18 mouse cellular contexts compared by ENCODE assay signal in genomic region chr9:107543299-107543698, GRCm38 (mm10). TPM values are rescaled to one million over a fixed set of nuclear protein-coding genes. Genes with fewer than 3 reads are reported as not detected.
DNase-seq lines count a peak whose midpoint lies in the region; ATAC-seq and TF ChIP-seq lines count a peak whose summit lies in the region.
"Had no signal": no experiment of that assay in that cellular context is flagged by ENCODE, and none has a peak within 500 bp of the region (broad histone marks: within the 10 kb centered on the region; RNA-seq: fewer than 3 reads in every experiment).

No protein-coding gene starts in this region.

- no peak overlapping the region for H3K9ac ChIP-seq in heart, embryonic 12.5 days
- H3K9ac ChIP-seq in liver, embryonic 12.5 days: no peak overlapping the region
- H3K9ac ChIP-seq in liver, postnatal 0 days (replicated peaks): no peak overlapping the region
- no peak overlapping the region for H3K9ac ChIP-seq in embryonic facial prominence, embryonic 13.5 days
- no peak overlapping the region for H3K9ac ChIP-seq in limb, embryonic 13.5 days
- H3K9ac ChIP-seq: limb, embryonic 15.5 days had no signal

- H3K27me3 ChIP-seq in heart, embryonic 12.5 days (replicated peaks): peaks cover 6% of the 10 kb centered on the region
- H3K27me3 ChIP-seq in liver, embryonic 12.5 days (replicated peaks): peaks cover 3% of the 10 kb centered on the region
- no peaks in the 10 kb centered on the region for H3K27me3 ChIP-seq in liver, postnatal 0 days (ENCODE audit: insufficient read depth, low read length)
- H3K27me3 ChIP-seq in embryonic facial prominence, embryonic 13.5 days: no peaks in the 10 kb centered on the region
- H3K27me3 ChIP-seq in limb, embryonic 13.5 days: no peaks in the 10 kb centered on the region
- H3K27me3 ChIP-seq: limb, embryonic 15.5 days had no signal

- no peak for ATAC-seq in heart, embryonic 12.5 days (ENCODE audit: insufficient number of reproducible peaks, low FRiP score)
- no peak for ATAC-seq in liver, embryonic 12.5 days
- no peak for ATAC-seq in liver, postnatal 0 days
- ATAC-seq in embryonic facial prominence, embryonic 13.5 days (ENCODE audit: insufficient number of reproducible peaks, insufficient read depth, low FRiP score, low TSS enrichment, low read depth): no peak
- ATAC-seq in limb, embryonic 13.5 days (ENCODE audit: low FRiP score, low read depth): no peak
- ATAC-seq in erythroblast, adult 5-6 weeks (replicated peaks; ENCODE audit: low FRiP score, poor library complexity, severe bottlenecking): no peak
- no peak for ATAC-seq in megakaryocyte-erythroid progenitor cell, adult 5-6 weeks (replicated peaks; ENCODE audit: low FRiP score, low TSS enrichment, poor library complexity, severe bottlenecking)
- ATAC-seq: activated CD4-positive, CD25-positive, alpha-beta regulatory T cell, adult 4 months; CD4-positive, CD25-positive, alpha-beta regulatory T cell, adult 4 months had no signal

- no peak for TF ChIP-seq EP300 in liver, postnatal 0 days (IDR thresholded peaks at IDR 0.05; ENCODE audit: low read depth)

- peaks cover 39% of the 10 kb centered on the region for H3K36me3 ChIP-seq in heart, embryonic 12.5 days
- peaks cover 42% of the 10 kb centered on the region for H3K36me3 ChIP-seq in liver, embryonic 12.5 days
- H3K36me3 ChIP-seq in liver, postnatal 0 days (replicated peaks; ENCODE audit: insufficient read depth, low read length): peaks cover 21% of the 10 kb centered on the region
- H3K36me3 ChIP-seq in embryonic facial prominence, embryonic 13.5 days: peaks cover 40% of the 10 kb centered on the region
- peaks cover 42% of the 10 kb centered on the region for H3K36me3 ChIP-seq in limb, embryonic 13.5 days

- no peaks in the 10 kb centered on the region for H3K9me3 ChIP-seq in heart, embryonic 12.5 days (replicated peaks)
- H3K9me3 ChIP-seq in liver, embryonic 12.5 days (replicated peaks): no peaks in the 10 kb centered on the region
- no peaks in the 10 kb centered on the region for H3K9me3 ChIP-seq in liver, postnatal 0 days (ENCODE audit: low read length)
- H3K9me3 ChIP-seq in embryonic facial prominence, embryonic 13.5 days: no peaks in the 10 kb centered on the region
- no peaks in the 10 kb centered on the region for H3K9me3 ChIP-seq in limb, embryonic 13.5 days
- H3K9me3 ChIP-seq: limb, embryonic 15.5 days had no signal

- no peak for DNase-seq in heart, adult 8-10 months (ENCODE audit: low spot score)
- DNase-seq in liver, postnatal 0 days: no peak
- DNase-seq: cerebellum, postnatal 36 days; heart, adult 2 months; kidney, postnatal 14 days; layer of hippocampus, postnatal 36 days; thymus, adult 18-20 months had no signal

- no peak for TF ChIP-seq CTCF in liver, postnatal 0 days (IDR thresholded peaks at IDR 0.05; ENCODE audit: low read depth)

- peak overlapping the region; percentile 93 for H3K4me2 ChIP-seq in heart, embryonic 12.5 days
- H3K4me2 ChIP-seq in liver, embryonic 12.5 days: peak overlapping the region; percentile 94
- H3K4me2 ChIP-seq in liver, postnatal 0 days (ENCODE audit: low read depth, low read length): no peak overlapping the region
- peak overlapping the region; percentile 79 for H3K4me2 ChIP-seq in embryonic facial prominence, embryonic 13.5 days
- H3K4me2 ChIP-seq in limb, embryonic 13.5 days (replicated peaks): peak overlapping the region; percentile 96; the same call in 1 of the 2 replicates

- no peak overlapping the region for H3K27ac ChIP-seq in heart, embryonic 12.5 days (ENCODE audit: poor library complexity, severe bottlenecking)
- H3K27ac ChIP-seq in liver, embryonic 12.5 days: no peak overlapping the region
- H3K27ac ChIP-seq in liver, postnatal 0 days (ENCODE audit: low read depth): no peak overlapping the region
- no peak overlapping the region for H3K27ac ChIP-seq in embryonic facial prominence, embryonic 13.5 days
- no peak overlapping the region for H3K27ac ChIP-seq in limb, embryonic 13.5 days
- H3K27ac ChIP-seq: heart, adult 2 months; limb, embryonic 15.5 days; macrophage had no signal

- 84% methylated on average over 11 of the region's 11 CpGs for WGBS in heart, embryonic 12.5 days
- 77% methylated on average over 11 of the region's 11 CpGs for WGBS in liver, embryonic 12.5 days (ENCODE audit: insufficient replicate concordance)
- WGBS in liver, postnatal 0 days (ENCODE audit: insufficient replicate concordance): 83% methylated on average over 11 of the region's 11 CpGs
- 86% methylated on average over 11 of the region's 11 CpGs for WGBS in embryonic facial prominence, embryonic 13.5 days
- 88% methylated on average over 11 of the region's 11 CpGs for WGBS in limb, embryonic 13.5 days

- H3K4me1 ChIP-seq in heart, embryonic 12.5 days (replicated peaks): peaks cover 29% of the 10 kb centered on the region
- H3K4me1 ChIP-seq in liver, embryonic 12.5 days: peaks cover 55% of the 10 kb centered on the region
- peaks cover 27% of the 10 kb centered on the region for H3K4me1 ChIP-seq in liver, postnatal 0 days (ENCODE audit: insufficient read depth)
- H3K4me1 ChIP-seq in embryonic facial prominence, embryonic 13.5 days: peaks cover 46% of the 10 kb centered on the region
- H3K4me1 ChIP-seq in limb, embryonic 13.5 days: peaks cover 42% of the 10 kb centered on the region

- H3K4me3 ChIP-seq in heart, embryonic 12.5 days: peak overlapping the region; percentile 74; the same call in 1 of the 2 replicates
- H3K4me3 ChIP-seq in liver, embryonic 12.5 days: no peak overlapping the region; the same call in 1 of the 2 replicates
- no peak overlapping the region for H3K4me3 ChIP-seq in liver, postnatal 0 days (ENCODE audit: low read depth, low read length)
- H3K4me3 ChIP-seq in embryonic facial prominence, embryonic 13.5 days: 0 out of 2 replicates have a peak overlapping the region, but pooled peaks have one; percentile 69
- peak overlapping the region; percentile 63; the same call in 1 of the 2 replicates for H3K4me3 ChIP-seq in limb, embryonic 13.5 days

RNA-seq across cellular contexts. Expression of gene Nprl2, which starts 1.3 kb away (rescaled TPM):
- polyA plus RNA-seq in heart, embryonic 12.5 days (2016; fragmentation: Nextera tagmentation; extraction: Ambion mirVana): 24.4 and 25.1 TPM in 2 replicates
- 10 to 100 TPM; 18.4 to 22.6 (median 21.2) TPM for total RNA-seq in heart, adult 8-10 months (2022)
- polyA plus RNA-seq in liver, embryonic 12.5 days (2016; fragmentation: Nextera tagmentation; extraction: Ambion mirVana): 15.3 and 16.0 TPM in 2 replicates
- 8.5 TPM in 2 replicates for polyA plus RNA-seq in liver, postnatal 0 days (2015; fragmentation: Nextera tagmentation; extraction: Ambion mirVana)
- polyA plus RNA-seq in embryonic facial prominence, embryonic 13.5 days (2015; fragmentation: Nextera tagmentation; extraction: Ambion mirVana): 44.3 and 47.2 TPM in 2 replicates
- polyA plus RNA-seq in limb, embryonic 13.5 days (2015; fragmentation: Nextera tagmentation; extraction: Ambion mirVana): 41.8 and 44.2 TPM in 2 replicates
- 0.77 and 4.4 TPM in 2 replicates for total RNA-seq in erythroblast, adult 5-6 weeks (2015; ENCODE audit: low replicate concordance)
- 1.3 and 10.1 TPM in 2 replicates for total RNA-seq in erythroblast, adult 5-6 weeks (2017; ENCODE audit: low replicate concordance)
- total RNA-seq in megakaryocyte-erythroid progenitor cell, adult 5-6 weeks (2014; fragmentation: Nextera tagmentation): 14.8 and 19.1 TPM in 2 replicates
- total RNA-seq in megakaryocyte-erythroid progenitor cell, adult 5-6 weeks (2017): 7.5 and 8.7 TPM in 2 replicates

RNA-seq across cellular contexts. Expression of gene Cyb561d2, which starts 1.3 kb away (rescaled TPM):
- 16.6 and 18.4 TPM in 2 replicates for polyA plus RNA-seq in heart, embryonic 12.5 days (2016; fragmentation: Nextera tagmentation; extraction: Ambion mirVana)
- 1 to 10 TPM; 5.1 to 6.3 (median 5.4) TPM for total RNA-seq in heart, adult 8-10 months (2022)
- 18.5 and 19.5 TPM in 2 replicates for polyA plus RNA-seq in liver, embryonic 12.5 days (2016; fragmentation: Nextera tagmentation; extraction: Ambion mirVana)
- polyA plus RNA-seq in liver, postnatal 0 days (2015; fragmentation: Nextera tagmentation; extraction: Ambion mirVana): 18.5 and 19.6 TPM in 2 replicates
- polyA plus RNA-seq in embryonic facial prominence, embryonic 13.5 days (2015; fragmentation: Nextera tagmentation; extraction: Ambion mirVana): 21.8 and 26.1 TPM in 2 replicates
- 21.1 and 21.2 TPM in 2 replicates for polyA plus RNA-seq in limb, embryonic 13.5 days (2015; fragmentation: Nextera tagmentation; extraction: Ambion mirVana)
- 7.5 and 11.1 TPM in 2 replicates for total RNA-seq in erythroblast, adult 5-6 weeks (2015; ENCODE audit: low replicate concordance)
- total RNA-seq in erythroblast, adult 5-6 weeks (2017; ENCODE audit: low replicate concordance): 4.7 and 6.7 TPM in 2 replicates
- 5.3 and 16.6 TPM in 2 replicates for total RNA-seq in megakaryocyte-erythroid progenitor cell, adult 5-6 weeks (2014; fragmentation: Nextera tagmentation)
- total RNA-seq in megakaryocyte-erythroid progenitor cell, adult 5-6 weeks (2017): 14.5 and 15.0 TPM in 2 replicates

RNA-seq across cellular contexts. Expression of gene Zmynd10, which starts 3.8 kb away (rescaled TPM):
- 0.22 and 0.35 TPM in 2 replicates for polyA plus RNA-seq in heart, embryonic 12.5 days (2016; fragmentation: Nextera tagmentation; extraction: Ambion mirVana)
- total RNA-seq in heart, adult 8-10 months (2022): under 1 TPM in 2 of 4 experiments, not detected in 2; 0.35 to 0.40 TPM
- polyA plus RNA-seq in liver, embryonic 12.5 days (2016; fragmentation: Nextera tagmentation; extraction: Ambion mirVana): not detected in 2 replicates
- 0.59 and 0.73 TPM in 2 replicates for polyA plus RNA-seq in liver, postnatal 0 days (2015; fragmentation: Nextera tagmentation; extraction: Ambion mirVana)
- 2.1 and 2.2 TPM in 2 replicates for polyA plus RNA-seq in embryonic facial prominence, embryonic 13.5 days (2015; fragmentation: Nextera tagmentation; extraction: Ambion mirVana)
- 1.7 and 2.1 TPM in 2 replicates for polyA plus RNA-seq in limb, embryonic 13.5 days (2015; fragmentation: Nextera tagmentation; extraction: Ambion mirVana)
- total RNA-seq in erythroblast, adult 5-6 weeks (2015; ENCODE audit: low replicate concordance): not detected in 2 replicates
- total RNA-seq in erythroblast, adult 5-6 weeks (2017; ENCODE audit: low replicate concordance): not detected in 2 replicates
- not detected in 2 replicates for total RNA-seq in megakaryocyte-erythroid progenitor cell, adult 5-6 weeks (2014; fragmentation: Nextera tagmentation)
- not detected in 2 replicates for total RNA-seq in megakaryocyte-erythroid progenitor cell, adult 5-6 weeks (2017)
- total RNA-seq: heart, adult 2 months; hematopoietic stem cell, adult 5-6 weeks had no signal
- polyA plus RNA-seq: macrophage had no signal

RNA-seq across cellular contexts. Expression of gene Rassf1, which starts 8.1 kb away (rescaled TPM):
- polyA plus RNA-seq in heart, embryonic 12.5 days (2016; fragmentation: Nextera tagmentation; extraction: Ambion mirVana): 48.2 and 49.0 TPM in 2 replicates
- 10 to 100 TPM; 12.9 to 14.9 (median 14.4) TPM for total RNA-seq in heart, adult 8-10 months (2022)
- polyA plus RNA-seq in liver, embryonic 12.5 days (2016; fragmentation: Nextera tagmentation; extraction: Ambion mirVana): 22.2 and 24.8 TPM in 2 replicates
- polyA plus RNA-seq in liver, postnatal 0 days (2015; fragmentation: Nextera tagmentation; extraction: Ambion mirVana): 12.4 and 15.1 TPM in 2 replicates
- polyA plus RNA-seq in embryonic facial prominence, embryonic 13.5 days (2015; fragmentation: Nextera tagmentation; extraction: Ambion mirVana): 65.2 and 68.5 TPM in 2 replicates
- 77.1 and 83.2 TPM in 2 replicates for polyA plus RNA-seq in limb, embryonic 13.5 days (2015; fragmentation: Nextera tagmentation; extraction: Ambion mirVana)
- 6.1 and 7.3 TPM in 2 replicates for total RNA-seq in erythroblast, adult 5-6 weeks (2015; ENCODE audit: low replicate concordance)
- total RNA-seq in erythroblast, adult 5-6 weeks (2017; ENCODE audit: low replicate concordance): 14.8 TPM in 2 replicates
- total RNA-seq in megakaryocyte-erythroid progenitor cell, adult 5-6 weeks (2014; fragmentation: Nextera tagmentation): 24.6 and 29.3 TPM in 2 replicates
- total RNA-seq in megakaryocyte-erythroid progenitor cell, adult 5-6 weeks (2017): 32.8 and 40.3 TPM in 2 replicates

RNA-seq across cellular contexts. Expression of gene Tmem115, which starts 9.6 kb away (rescaled TPM):
- 37.5 and 41.2 TPM in 2 replicates for polyA plus RNA-seq in heart, embryonic 12.5 days (2016; fragmentation: Nextera tagmentation; extraction: Ambion mirVana)
- 10 to 100 TPM; 21.2 to 25.6 (median 22.2) TPM for total RNA-seq in heart, adult 8-10 months (2022)
- 25.9 and 26.4 TPM in 2 replicates for polyA plus RNA-seq in liver, embryonic 12.5 days (2016; fragmentation: Nextera tagmentation; extraction: Ambion mirVana)
- polyA plus RNA-seq in liver, postnatal 0 days (2015; fragmentation: Nextera tagmentation; extraction: Ambion mirVana): 15.7 and 17.9 TPM in 2 replicates
- polyA plus RNA-seq in embryonic facial prominence, embryonic 13.5 days (2015; fragmentation: Nextera tagmentation; extraction: Ambion mirVana): 46.2 and 46.9 TPM in 2 replicates
- polyA plus RNA-seq in limb, embryonic 13.5 days (2015; fragmentation: Nextera tagmentation; extraction: Ambion mirVana): 46.9 and 47.8 TPM in 2 replicates
- 1.9 and 2.5 TPM in 2 replicates for total RNA-seq in erythroblast, adult 5-6 weeks (2015; ENCODE audit: low replicate concordance)
- total RNA-seq in erythroblast, adult 5-6 weeks (2017; ENCODE audit: low replicate concordance): 5.9 and 6.0 TPM in 2 replicates
- total RNA-seq in megakaryocyte-erythroid progenitor cell, adult 5-6 weeks (2014; fragmentation: Nextera tagmentation): 15.0 and 18.4 TPM in 2 replicates
- total RNA-seq in megakaryocyte-erythroid progenitor cell, adult 5-6 weeks (2017): 13.3 and 15.7 TPM in 2 replicates

Comparison
In these comparisons a context has a peak if more than half of its experiments do, and no peak if none do; other contexts are left out.
1. H3K4me3 ChIP-seq: peak in heart, embryonic 12.5 days (single experiment), embryonic facial prominence, embryonic 13.5 days (single experiment) and limb, embryonic 13.5 days (single experiment); none in liver, embryonic 12.5 days (single experiment) and liver, postnatal 0 days (single experiment).